22 mouse cellular contexts compared by ENCODE assay signal in genomic region chr10:42838106-42838505, GRCm38 (mm10). TPM values are rescaled to one million over a fixed set of nuclear protein-coding genes. Genes with fewer than 3 reads are reported as not detected.
DNase-seq lines count a peak whose midpoint lies in the region; ATAC-seq and TF ChIP-seq lines count a peak whose summit lies in the region.
"Had no signal": no experiment of that assay in that cellular context is flagged by ENCODE, and none has a peak within 500 bp of the region (broad histone marks: within the 10 kb centered on the region; RNA-seq: fewer than 3 reads in every experiment).

No protein-coding gene starts in this region.

- H3K9ac ChIP-seq in heart, embryonic 12.5 days = no peak overlapping the region
- no peak overlapping the region for H3K9ac ChIP-seq in ES-E14 (ENCODE audit: insufficient read depth, low read depth, low read length, poor library complexity, severe bottlenecking)
- no peak overlapping the region for H3K9ac ChIP-seq in kidney, embryonic 16.5 days (replicated peaks; ENCODE audit: low read length)

- no peak overlapping the region for H3K4me3 ChIP-seq in heart, embryonic 12.5 days
- H3K4me3 ChIP-seq in heart, embryonic 10.5 days = no peak overlapping the region
- H3K4me3 ChIP-seq in ES-E14 (ENCODE audit: insufficient read depth in 1 of 2, low read depth in 1 of 2, low read length in 2 of 2, poor library complexity in 1 of 2, severe bottlenecking in 1 of 2) = no peak overlapping the region
- H3K4me3 ChIP-seq in kidney, embryonic 16.5 days (ENCODE audit: low read length) = no peak overlapping the region

- H3K36me3 ChIP-seq in heart, embryonic 12.5 days = peaks cover 47% of the 10 kb centered on the region
- peaks cover 38% of the 10 kb centered on the region for H3K36me3 ChIP-seq in heart, embryonic 10.5 days
- 0 out of 2 replicates have a peak, but pooled peaks cover 3% of the 10 kb centered on the region for H3K36me3 ChIP-seq in ES-E14 (ENCODE audit: control insufficient read depth, insufficient read depth, low read length, poor library complexity, severe bottlenecking)
- peaks cover 19% of the 10 kb centered on the region for H3K36me3 ChIP-seq in kidney, embryonic 16.5 days (ENCODE audit: insufficient read depth, low read length)

- in situ Hi-C loops in ES-E14 (cut with MboI; ENCODE audit: low sequenced_read_pairs in 2 of 2, unreplicated experiment in 2 of 2) = no loop called here

- intact Hi-C loops in heart, postnatal 10 days (cut with DNase I) = no loop called here

- 90% methylated on average over 4 of the region's 4 CpGs for WGBS in heart, embryonic 12.5 days
- 87% methylated on average over 4 of the region's 4 CpGs for WGBS in heart, embryonic 10.5 days
- WGBS in kidney, embryonic 16.5 days = 86% methylated on average over 4 of the region's 4 CpGs

- no peak overlapping the region for H3K4me2 ChIP-seq in heart, embryonic 12.5 days
- no peak overlapping the region for H3K4me2 ChIP-seq in kidney, embryonic 16.5 days (replicated peaks; ENCODE audit: low read depth, low read length)

- no peak overlapping the region for H3K27ac ChIP-seq in heart, embryonic 12.5 days (ENCODE audit: poor library complexity, severe bottlenecking)
- H3K27ac ChIP-seq in heart, embryonic 10.5 days = no peak overlapping the region
- H3K27ac ChIP-seq in ES-E14 (ENCODE audit: insufficient read depth, low read depth, low read length, poor library complexity, severe bottlenecking) = no peak overlapping the region
- no peak overlapping the region for H3K27ac ChIP-seq in kidney, embryonic 16.5 days (ENCODE audit: low read length)

- DNase-seq in heart, adult 11 months = peak; percentile 58
- peak; percentile 68 for DNase-seq in heart, embryonic 10.5 days (ENCODE audit: low spot score)
- no peak for DNase-seq in heart, postnatal 10 days
- peak; percentile 49 for DNase-seq in 416B (ENCODE audit: low read depth)
- DNase-seq in ES-E14 (ENCODE audit: low read depth, low spot score) = no peak
- DNase-seq: adrenal gland, adult 2 months; adrenal gland, adult 8-10 months; adrenal gland, postnatal 10 days; adrenal gland, postnatal 14 days; adrenal gland, postnatal 25 days; adrenal gland, postnatal 36 days; B cell, adult 2 months; cerebellum, adult 11 months; cerebellum, adult 11-12 months; cerebellum, adult 18-20 months; cerebellum, adult 2 months had no signal

- H3K4me1 ChIP-seq in heart, embryonic 12.5 days (replicated peaks) = peaks cover 4% of the 10 kb centered on the region; the same call in 1 of the 2 replicates
- H3K4me1 ChIP-seq in heart, embryonic 10.5 days = no peaks in the 10 kb centered on the region
- H3K4me1 ChIP-seq in ES-E14 (ENCODE audit: control insufficient read depth in 2 of 2, insufficient read depth in 2 of 2, low read length in 2 of 2, poor library complexity in 1 of 2) = peaks cover 4 to 12% of the 10 kb centered on the region in 2 experiments; a peak in 2 of 4 replicates
- no peaks in the 10 kb centered on the region for H3K4me1 ChIP-seq in kidney, embryonic 16.5 days (ENCODE audit: insufficient read depth, low read length)

- no peaks in the 10 kb centered on the region for H3K27me3 ChIP-seq in heart, embryonic 12.5 days (replicated peaks)
- no peaks in the 10 kb centered on the region for H3K27me3 ChIP-seq in heart, embryonic 10.5 days (ENCODE audit: insufficient read depth, poor library complexity, severe bottlenecking)
- H3K27me3 ChIP-seq in kidney, embryonic 16.5 days (ENCODE audit: insufficient read depth, low read length) = no peaks in the 10 kb centered on the region
- H3K27me3 ChIP-seq: CH12.LX, Patski had no signal

- peaks cover 5% of the 10 kb centered on the region; the same call in 1 of the 2 replicates for H3K9me3 ChIP-seq in heart, embryonic 12.5 days (replicated peaks)
- H3K9me3 ChIP-seq in heart, embryonic 10.5 days = no peaks in the 10 kb centered on the region
- H3K9me3 ChIP-seq in ES-E14 (ENCODE audit: control insufficient read depth, insufficient read depth, low read depth, low read length) = no peaks in the 10 kb centered on the region
- H3K9me3 ChIP-seq in kidney, embryonic 16.5 days (ENCODE audit: low read length) = no peaks in the 10 kb centered on the region
- H3K9me3 ChIP-seq: G1E had no signal

- ATAC-seq in heart, embryonic 12.5 days (ENCODE audit: insufficient number of reproducible peaks, low FRiP score) = no peak
- no peak for ATAC-seq in kidney, embryonic 16.5 days (ENCODE audit: low FRiP score, low TSS enrichment)
- no peak for ATAC-seq in inflammation-experienced regulatory T-cells, adult 6 months
- ATAC-seq: Patski had no signal

TF ChIP-seq in ES-E14, 5 proteins besides CTCF, POLR2A, EP300 and RAD21:
- TF ChIP-seq MAFK (IDR thresholded peaks at IDR 0.05; ENCODE audit: insufficient read depth, low read depth, low read length) = peak; percentile 47; the same call in 1 of the 2 replicates
- no peak for TF ChIP-seq CHD2 (IDR thresholded peaks at IDR 0.05; ENCODE audit: low read depth, low read length)

RNA-seq across cellular contexts. Expression of gene Scml4, which starts 22.1 kb away (rescaled TPM):
- 1.0 and 1.8 TPM in 2 replicates for polyA plus RNA-seq in heart, embryonic 12.5 days (2016; fragmentation: Nextera tagmentation; extraction: Ambion mirVana)
- 0.79 and 1.0 TPM in 2 replicates for polyA plus RNA-seq in heart, embryonic 10.5 days (2016; fragmentation: Nextera tagmentation; extraction: Ambion mirVana)
- 1 to 10 TPM; 3.6 TPM for total RNA-seq in heart, postnatal 10 days (2021)
- total RNA-seq in ES-E14 (2012; rRNA removed) = 0.22 and 0.26 TPM in 2 replicates
- polyA plus RNA-seq in kidney, embryonic 16.5 days (2015; fragmentation: Nextera tagmentation; extraction: Ambion mirVana) = 1.7 and 1.8 TPM in 2 replicates
- polyA plus RNA-seq in inflammation-experienced regulatory T-cells, adult 6 months (2017; shearing (Covaris generic)) = 10 to 100 TPM; 14.0 to 48.5 (median 47.5) TPM
- total RNA-seq: G1E had no signal
- polyA plus RNA-seq: G1E had no signal

Comparison
In these comparisons a context has a peak if more than half of its experiments do, and no peak if none do; other contexts are left out.
1. DNase-seq: peak in heart, adult 11 months (single experiment), heart, embryonic 10.5 days (single experiment) and 416B (single experiment); none in heart, postnatal 10 days (0 of 2) and ES-E14 (single experiment).